Mouse (Mus musculus) embryonic stem cell, embryonic (primary cell): ENCODE measurements around the gene Mob1b.

Experiments
- CTCF ChIA-PET, 4 experiments: fragments of 300-600 bp in 2 of 4; fragments of 350-600 bp in 2 of 4; sonication (Branson Sonifier 250); formaldehyde crosslinking; loops; one replicate each; lab custom pipeline; 2022; ENCODE audit warnings: inconsistent platforms in 2 of 4; lab: Charles Lee
- POLR2A ChIA-PET, 4 experiments: fragments of 300-600 bp in 2 of 4; fragments of 350-600 bp in 2 of 4; sonication (Branson Sonifier 250); formaldehyde crosslinking; loops; one replicate each; lab custom pipeline; 2022; ENCODE audit warnings: antibody characterized with exemption in 4 of 4, inconsistent platforms in 1 of 4; lab: Charles Lee

The Mob1b gene

DNA sequence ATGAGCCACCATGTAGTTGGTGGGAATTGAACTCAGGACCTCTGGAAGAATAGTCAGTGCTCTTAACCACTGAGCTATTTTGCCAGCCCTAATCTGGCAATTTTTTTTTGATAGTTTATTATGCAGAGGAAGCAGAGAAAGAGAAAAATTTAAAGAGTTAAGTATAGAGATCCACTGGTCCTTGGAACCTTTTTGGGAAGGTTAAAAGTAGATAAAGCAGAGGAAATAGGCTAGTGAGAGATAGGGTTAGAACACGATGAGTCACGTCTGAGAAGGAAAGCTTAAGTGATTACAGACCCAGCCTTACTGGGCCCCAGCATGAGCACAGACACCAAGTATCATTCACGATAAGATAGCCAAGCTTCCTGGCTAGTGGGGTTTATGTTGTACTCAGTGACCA lies 3.4 kb downstream of the Mob1b start:
- POLR2A ChIA-PET = interaction anchor here in 3 of 4 experiments (0.6 to 2.6 kb wide), 9 partner anchors 8 to 161 kb away, joined by 3 to 7 read pairs (median 4); partner anchors contain the start of genes Dck (in 2 of the 3) and Grsf1 (in 1 of the 3)

GRCm38 (mm10) chr5:88727593-88728144 lies 7.0 kb downstream of the Mob1b start:
- CTCF ChIA-PET = no interaction called here

More for the DNA sequence above, 3.4 kb downstream of the Mob1b start:
- CTCF ChIA-PET = no interaction called here

GRCm38 (mm10) chr5:88734786-88735185 lies 14.1 kb downstream of the Mob1b start:
- CTCF ChIA-PET = interaction anchor here in 3 of 4 experiments (0.6 to 1.3 kb wide), 4 partner anchors 17 to 1943 kb away, joined by 3 to 6 read pairs (median 4); no protein-coding TSS in a partner anchor
- POLR2A ChIA-PET = interaction anchor here in 3 of 4 experiments (0.6 to 2.7 kb wide), 5 partner anchors 14 to 30 kb away, joined by 4 to 11 read pairs (median 5); partner anchors contain the start of genes Dck (in 2 of the 3) and Mob1b (in 2 of the 3)

More at GRCm38 (mm10) chr5:88727593-88728144, 7.0 kb downstream of the Mob1b start:
- POLR2A ChIA-PET = interaction anchor here in 3 of 4 experiments (0.7 to 2.7 kb wide), 4 partner anchors 19 to 37 kb away, joined by 3 to 11 read pairs (median 4); partner anchors contain the start of gene Dck (in 2 of the 3)

GRCm38 (mm10) chr5:88741065-88741464 lies 20.4 kb downstream of the Mob1b start:
- ChIA-PET POLR2A (interaction anchor here in 2 of 4 experiments (1.2 to 3.1 kb wide), 5 partner anchors 13 to 25 kb away, joined by 3 to 11 read pairs (median 3); partner anchors contain the start of genes Dck (in 2 of the 2) and Mob1b (in 1 of the 2)), CTCF (interaction anchor here in 1 of 4 experiments (0.5 kb wide), 1 partner anchor 310 kb away, joined by 4 read pairs; no protein-coding TSS in a partner anchor)

- CTCF ChIA-PET = interaction anchor here in 1 of 4 experiments (0.7 to 1.4 kb wide), 2 partner anchors 10 to 27 kb away, joined by 3 read pairs; partner anchors contain the start of gene Mob1b
Observed at GRCm38 (mm10) chr5:88747774-88748173, 27.1 kb downstream of the Mob1b start.

GRCm38 (mm10) chr5:88753199-88753598 lies 32.5 kb downstream of the Mob1b start:
- POLR2A ChIA-PET = interaction anchor here in 1 of 4 experiments (1.4 kb wide), 1 partner anchor 11 kb away, joined by 3 read pairs; the partner anchor contains the start of gene Dck

More at GRCm38 (mm10) chr5:88747774-88748173, 27.1 kb downstream of the Mob1b start:
- POLR2A ChIA-PET = interaction anchor here in 2 of 4 experiments (0.6 to 2.8 kb wide), 2 partner anchors 17 to 194 kb away, joined by 3 to 9 read pairs; partner anchors contain the start of genes Dck (in 1 of the 2) and Utp3 (in 1 of the 2)

GRCm38 (mm10) chr5:88762611-88763010 lies 42.0 kb downstream of the Mob1b start:
- ChIA-PET POLR2A (interaction anchor here in 1 of 4 experiments (0.6 kb wide), 1 partner anchor 62 kb away, joined by 4 read pairs; no protein-coding TSS in a partner anchor), CTCF (interaction anchor here in 3 of 4 experiments (0.6 to 0.9 kb wide), 6 partner anchors 12 to 694 kb away, joined by 3 to 7 read pairs (median 3); no protein-coding TSS in a partner anchor)

More at GRCm38 (mm10) chr5:88753199-88753598, 32.5 kb downstream of the Mob1b start:
- CTCF ChIA-PET = no interaction called here

GRCm38 (mm10) chr5:88764430-88764986 lies 43.9 kb downstream of the Mob1b start:
- CTCF ChIA-PET = interaction anchor here in 2 of 4 experiments (0.6 to 1.0 kb wide), 5 partner anchors 27 to 211 kb away, joined by 3 to 7 read pairs (median 4); partner anchors contain the start of genes Mob1b (in 1 of the 2) and Utp3 (in 1 of the 2)
- POLR2A ChIA-PET = interaction anchor here in 3 of 4 experiments (0.5 to 3.6 kb wide), 90 partner anchors 8 to 1912 kb away, joined by 3 to 55 read pairs (median 5); partner anchors contain the start of genes Mob1b (in 3 of the 3), Utp3 (in 3 of the 3), 2310003L06Rik (in 1 of the 3) and Gm28434 (in 1 of the 3)

- ChIA-PET POLR2A (interaction anchor here in 3 of 4 experiments (0.6 to 3.6 kb wide), 93 partner anchors 9 to 1912 kb away, joined by 3 to 55 read pairs (median 5); partner anchors contain the start of genes Mob1b (in 3 of the 3), Utp3 (in 3 of the 3), 2310003L06Rik (in 1 of the 3) and Gm28434 (in 1 of the 3)), CTCF (interaction anchor here in 2 of 4 experiments (0.6 to 1.0 kb wide), 5 partner anchors 26 to 211 kb away, joined by 3 to 7 read pairs (median 4); partner anchors contain the start of genes Mob1b (in 1 of the 2) and Utp3 (in 1 of the 2))
Observed at GRCm38 (mm10) chr5:88764987-88765481, 44.4 kb downstream of the Mob1b start, which contains the start of gene Dck. Gene Dck, plus strand, starts transcription at chr5:88764996.

DNA sequence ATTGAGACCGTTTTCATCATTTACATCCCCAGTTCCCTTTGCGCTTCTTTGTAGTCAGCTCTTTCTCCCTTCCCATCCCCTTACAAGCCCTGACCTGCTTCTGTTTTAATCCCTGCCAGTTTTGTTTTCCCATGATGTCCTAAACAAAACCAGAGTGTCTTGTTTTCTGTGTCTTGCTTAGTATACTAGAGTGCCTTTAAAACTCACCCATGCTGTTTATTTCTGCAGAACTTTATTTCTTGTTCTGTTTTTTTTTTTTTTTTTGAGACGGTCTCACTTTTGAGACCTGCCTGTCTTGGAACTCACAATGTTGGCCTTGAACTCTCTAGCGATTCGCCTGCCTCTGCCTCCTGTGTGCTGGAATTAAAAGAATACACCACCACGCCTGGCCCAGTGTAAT lies 44.9 kb downstream of the Mob1b start:
- CTCF ChIA-PET = no interaction called here

DNA sequence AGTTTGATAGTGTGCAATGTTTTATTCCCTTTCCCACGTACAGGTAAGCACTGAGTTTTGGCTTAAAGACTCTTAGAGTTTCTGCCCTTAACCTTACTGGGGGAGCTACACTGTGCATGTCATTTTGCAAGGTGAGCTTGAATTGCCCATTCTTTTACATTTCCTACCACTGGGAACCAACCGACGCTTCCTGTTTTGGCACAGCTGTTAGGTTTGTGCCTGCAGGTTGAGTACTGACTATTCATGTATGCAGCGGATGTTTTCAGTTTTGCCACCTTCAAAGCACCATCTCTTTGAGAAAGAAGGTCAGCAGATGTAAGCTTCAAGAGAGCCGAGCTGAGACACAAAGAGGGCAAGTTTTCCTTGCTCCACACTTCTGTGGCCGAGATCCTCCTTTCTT lies 45.5 kb downstream of the Mob1b start:
- ChIA-PET CTCF (no interaction called here), POLR2A (interaction anchor here (0.5 to 3.6 kb wide), 26 partner anchors 8 to 447 kb away, joined by 3 to 55 read pairs (median 4); partner anchors contain the start of genes Mob1b (in 3 of the 4) and Utp3 (in 2 of the 4))

More for the DNA sequence above, 44.9 kb downstream of the Mob1b start:
- POLR2A ChIA-PET = interaction anchor here (0.5 to 3.6 kb wide), 56 partner anchors 9 to 1618 kb away, joined by 3 to 55 read pairs (median 6); partner anchors contain the start of genes Mob1b (in 3 of the 4), Utp3 (in 3 of the 4) and Rufy3 (in 1 of the 4)

DNA sequence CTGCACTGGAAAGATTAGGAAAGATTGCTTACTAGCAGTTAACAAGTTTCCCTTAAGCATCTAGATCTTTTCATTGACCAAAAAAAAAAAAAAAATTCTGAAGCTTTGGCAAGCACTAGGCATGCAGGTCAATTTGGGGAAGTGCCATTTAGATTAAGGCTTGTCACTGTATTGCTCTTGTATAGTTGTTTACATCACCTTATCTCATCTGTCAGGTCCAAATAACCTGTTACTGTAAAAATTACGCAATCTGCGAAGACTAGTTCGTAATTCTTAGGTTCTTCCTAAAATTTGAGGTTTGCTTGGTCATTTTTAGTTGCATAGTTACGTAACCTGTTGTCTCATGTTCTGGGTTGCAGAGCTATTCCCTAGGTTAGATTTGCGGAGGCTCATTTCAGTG lies 46.2 kb downstream of the Mob1b start:
- ChIA-PET POLR2A (interaction anchor here in 3 of 4 experiments (0.6 to 3.6 kb wide), 16 partner anchors 8 to 213 kb away, joined by 3 to 55 read pairs (median 4); partner anchors contain the start of genes Mob1b (in 2 of the 3) and Utp3 (in 1 of the 3)), CTCF (no interaction called here)

GRCm38 (mm10) chr5:88768201-88768600 lies 47.5 kb downstream of the Mob1b start:
- CTCF ChIA-PET = interaction anchor here in 1 of 4 experiments (0.6 kb wide), 1 partner anchor 39 kb away, joined by 4 read pairs; no protein-coding TSS in a partner anchor
- POLR2A ChIA-PET = interaction anchor here in 2 of 4 experiments (0.6 to 2.0 kb wide), 8 partner anchors 10 to 213 kb away, joined by 3 to 9 read pairs (median 4); no protein-coding TSS in a partner anchor

DNA sequence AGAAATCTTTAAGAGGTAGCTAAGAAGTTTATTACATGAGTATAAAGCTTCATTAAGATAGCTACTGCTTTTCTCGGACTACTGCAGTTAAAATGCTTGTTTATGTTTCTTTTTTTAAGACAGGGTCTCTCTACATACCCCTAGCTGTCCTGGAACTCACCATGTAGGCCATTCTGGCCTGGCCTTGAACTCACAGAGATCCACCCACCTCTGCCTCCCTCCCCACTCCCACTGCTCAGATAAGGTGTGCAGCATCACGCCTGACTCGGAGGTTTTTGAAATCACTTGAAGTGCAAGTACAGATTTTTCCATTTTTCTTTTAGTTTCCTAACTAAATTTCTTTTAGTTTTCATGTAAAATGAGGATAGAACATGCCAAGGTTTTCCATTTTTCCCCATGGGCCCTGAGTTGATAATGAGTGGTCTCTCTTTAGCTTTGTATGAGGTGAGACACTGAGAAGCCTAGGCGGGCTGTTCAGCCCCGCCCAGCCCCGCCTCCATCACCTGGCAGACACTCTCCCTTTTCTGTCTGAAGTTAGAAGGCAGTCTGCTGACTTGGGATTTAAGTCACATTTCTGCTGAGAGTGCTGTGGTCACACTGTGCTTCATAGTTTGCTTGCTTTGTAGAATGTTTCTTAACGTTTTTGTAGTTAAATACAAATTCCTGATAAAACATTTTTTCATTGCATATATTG lies 61.6 kb downstream of the Mob1b start:
- POLR2A ChIA-PET = interaction anchor here in 2 of 4 experiments (0.9 to 4.5 kb wide), 9 partner anchors 11 to 62 kb away, joined by 3 to 16 read pairs (median 4); partner anchors contain the start of genes Dck (in 2 of the 2) and Mob1b (in 1 of the 2)
- CTCF ChIA-PET = interaction anchor here in 1 of 4 experiments (1.4 kb wide), 1 partner anchor 9 kb away, joined by 7 read pairs; no protein-coding TSS in a partner anchor

DNA sequence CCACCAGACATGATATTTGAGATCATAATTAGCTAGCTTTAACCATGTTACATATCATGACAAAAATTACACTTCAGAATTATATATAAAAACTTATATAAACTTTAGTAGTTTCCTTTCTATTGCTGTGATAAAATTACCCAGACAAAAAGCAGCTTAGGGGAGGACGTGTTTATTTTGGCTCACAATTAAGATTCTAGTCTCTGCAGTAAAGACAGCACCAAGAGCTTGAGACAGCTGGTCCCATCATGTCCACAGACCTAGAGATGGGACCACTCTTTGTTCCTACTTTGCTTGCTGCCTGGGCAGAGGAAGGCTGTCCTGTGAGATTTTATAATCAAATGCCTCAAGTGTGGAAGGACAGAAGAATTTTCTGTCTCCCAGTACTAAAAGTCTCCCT lies 64.4 kb downstream of the Mob1b start:
- CTCF ChIA-PET = interaction anchor here in 2 of 4 experiments (0.7 to 0.9 kb wide), 3 partner anchors 77 to 1711 kb away, joined by 3 to 7 read pairs (median 6); no protein-coding TSS in a partner anchor
- POLR2A ChIA-PET = interaction anchor here in 2 of 4 experiments (0.6 to 4.5 kb wide), 4 partner anchors 12 to 20 kb away, joined by 3 to 16 read pairs (median 6); partner anchors contain the start of gene Dck (in 2 of the 2)

DNA sequence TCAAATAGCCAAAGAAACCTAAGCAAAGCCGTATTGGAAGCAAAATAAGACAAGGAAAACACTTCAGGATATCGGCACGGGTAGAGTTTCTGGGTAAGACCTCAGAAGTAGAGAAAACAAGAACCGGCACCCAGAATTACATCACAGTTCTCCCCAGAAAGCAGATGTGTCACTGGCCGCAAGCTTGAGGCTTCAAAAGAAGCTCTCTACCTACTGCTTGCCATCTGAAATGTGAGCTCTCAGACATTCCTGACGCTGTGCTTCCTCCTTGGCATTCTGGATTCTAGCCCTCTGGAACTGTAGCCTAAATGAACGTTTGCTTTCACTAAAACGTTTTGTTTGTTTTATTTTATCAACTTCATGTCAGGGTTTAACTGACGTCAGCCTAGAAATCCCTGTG lies 70.0 kb downstream of the Mob1b start:
- POLR2A ChIA-PET = interaction anchor here in 3 of 4 experiments (0.8 to 3.3 kb wide), 5 partner anchors 10 to 70 kb away, joined by 3 to 11 read pairs (median 5); partner anchors contain the start of genes Dck (in 2 of the 3) and Mob1b (in 1 of the 3)
- CTCF ChIA-PET = interaction anchor here (0.6 to 1.8 kb wide), 12 partner anchors 10 to 597 kb away, joined by 3 to 10 read pairs (median 4); partner anchors contain the start of gene Dck (in 1 of the 4)
